Mouse (Mus musculus): Measurements from ENCODE around the gene Cygb. TPM values are rescaled to one million over a fixed set of nuclear protein-coding genes. Genes with fewer than 3 reads are reported as not detected.
"Not testable (repeated sequence)": the region's sequence is repeated elsewhere in the genome, so short reads cannot be mapped to it uniquely, and the experiment has no call there.

Cygb gene
- polyA plus RNA-seq, 1 experiment from 2014 or later = 11.9 TPM

- no peaks in the 10 kb centered on the region for H3K27me3 ChIP-seq
- H3K9ac ChIP-seq = no peak overlapping the region
- WGBS = 69% methylated on average over 4 of the region's 4 CpGs
These were observed 29.7 kb upstream of the Cygb start for GRCm38 (mm10) chr11:116683777-116684176.

GRCm38 (mm10) chr11:116682501-116683144 lies 28.5 kb upstream of the Cygb start:
- no peak overlapping the region for H3K4me3 ChIP-seq
- no peak overlapping the region for H3K27ac ChIP-seq
- 65% methylated on average over 14 of the region's 14 CpGs for WGBS
- H3K4me1 ChIP-seq = peaks cover 3% of the 10 kb centered on the region; the same call in 1 of the 2 replicates
- no peak overlapping the region for H3K9ac ChIP-seq
- peaks cover 18% of the 10 kb centered on the region for H3K36me3 ChIP-seq
- no peaks in the 10 kb centered on the region for H3K27me3 ChIP-seq
- ATAC-seq (ENCODE audit: borderline replicate concordance, extremely low read depth, low FRiP score, low TSS enrichment) = no peak
- no peak overlapping the region for H3K4me2 ChIP-seq
- no peaks in the 10 kb centered on the region for H3K9me3 ChIP-seq

More at GRCm38 (mm10) chr11:116683777-116684176, 29.7 kb upstream of the Cygb start:
- Histone ChIP-seq H3K4me3 (no peak overlapping the region), H3K4me2 (no peak overlapping the region), H3K9me3 (no peaks in the 10 kb centered on the region), H3K36me3 (peaks cover 13% of the 10 kb centered on the region), H3K4me1 (peaks cover 3% of the 10 kb centered on the region; the same call in 1 of the 2 replicates), H3K27ac (no peak overlapping the region)
- ATAC-seq (ENCODE audit: borderline replicate concordance, extremely low read depth, low FRiP score, low TSS enrichment) = no peak

GRCm38 (mm10) chr11:116681147-116681546 lies 27.0 kb upstream of the Cygb start:
- Histone ChIP-seq H3K27ac (no peak overlapping the region), H3K4me1 (peaks cover 3% of the 10 kb centered on the region; the same call in 1 of the 2 replicates), H3K27me3 (no peaks in the 10 kb centered on the region), H3K9ac (no peak overlapping the region), H3K9me3 (no peaks in the 10 kb centered on the region), H3K4me2 (no peak overlapping the region), H3K36me3 (peaks cover 33% of the 10 kb centered on the region), H3K4me3 (no peak overlapping the region)
- no peak for ATAC-seq (ENCODE audit: borderline replicate concordance, extremely low read depth, low FRiP score, low TSS enrichment)
- 64% methylated on average over 4 of the region's 4 CpGs for WGBS

GRCm38 (mm10) chr11:116680321-116681091 lies 26.4 kb upstream of the Cygb start:
- no peak overlapping the region for H3K27ac ChIP-seq
- H3K4me3 ChIP-seq = no peak overlapping the region
- H3K4me1 ChIP-seq = peaks cover 3% of the 10 kb centered on the region; the same call in 1 of the 2 replicates
- peaks cover 39% of the 10 kb centered on the region for H3K36me3 ChIP-seq
- H3K9me3 ChIP-seq = no peaks in the 10 kb centered on the region
- no peak overlapping the region for H3K9ac ChIP-seq
- H3K27me3 ChIP-seq = no peaks in the 10 kb centered on the region
- WGBS = 73% methylated on average over 24 of the region's 24 CpGs
- ATAC-seq (ENCODE audit: borderline replicate concordance, extremely low read depth, low FRiP score, low TSS enrichment) = no peak
- no peak overlapping the region for H3K4me2 ChIP-seq

GRCm38 (mm10) chr11:116679148-116679547 lies 25.0 kb upstream of the Cygb start:
- peaks cover 53% of the 10 kb centered on the region for H3K36me3 ChIP-seq
- no peak overlapping the region for H3K4me3 ChIP-seq
- no peaks in the 10 kb centered on the region for H3K27me3 ChIP-seq
- no peak overlapping the region for H3K4me2 ChIP-seq
- no peak overlapping the region for H3K27ac ChIP-seq
- no peak overlapping the region for H3K9ac ChIP-seq
- 83% methylated on average over 6 of the region's 6 CpGs for WGBS
- H3K9me3 ChIP-seq = no peaks in the 10 kb centered on the region
- no peak for ATAC-seq (ENCODE audit: borderline replicate concordance, extremely low read depth, low FRiP score, low TSS enrichment)
- H3K4me1 ChIP-seq = peaks cover 10% of the 10 kb centered on the region

GRCm38 (mm10) chr11:116677711-116678441 lies 23.8 kb upstream of the Cygb start:
- no peak overlapping the region for H3K4me3 ChIP-seq
- no peak overlapping the region for H3K9ac ChIP-seq
- no peak overlapping the region for H3K27ac ChIP-seq
- H3K9me3 ChIP-seq = no peaks in the 10 kb centered on the region
- H3K4me1 ChIP-seq = peaks cover 19% of the 10 kb centered on the region
- peaks cover 65% of the 10 kb centered on the region for H3K36me3 ChIP-seq
- H3K27me3 ChIP-seq = no peaks in the 10 kb centered on the region
- no peak overlapping the region for H3K4me2 ChIP-seq
- no peak for ATAC-seq (ENCODE audit: borderline replicate concordance, extremely low read depth, low FRiP score, low TSS enrichment)
- WGBS = 68% methylated on average over 8 of the region's 8 CpGs

- Histone ChIP-seq H3K27ac (no peak overlapping the region), H3K9me3 (no peaks in the 10 kb centered on the region), H3K36me3 (peaks cover 61% of the 10 kb centered on the region), H3K4me3 (no peak overlapping the region), H3K9ac (no peak overlapping the region), H3K4me1 (peaks cover 25% of the 10 kb centered on the region), H3K27me3 (no peaks in the 10 kb centered on the region), H3K4me2 (no peak overlapping the region)
- WGBS = 79% methylated on average over 14 of the region's 14 CpGs
- no peak for ATAC-seq (ENCODE audit: borderline replicate concordance, extremely low read depth, low FRiP score, low TSS enrichment)
These were observed 22.3 kb upstream of the Cygb start for GRCm38 (mm10) chr11:116676175-116676976.

GRCm38 (mm10) chr11:116675429-116675828 lies 21.3 kb upstream of the Cygb start:
- not testable (repeated sequence) for H3K9ac ChIP-seq; H3K4me2 ChIP-seq; H3K27ac ChIP-seq; ATAC-seq (ENCODE audit: borderline replicate concordance, extremely low read depth, low FRiP score, low TSS enrichment); H3K27me3 ChIP-seq; H3K9me3 ChIP-seq; H3K4me3 ChIP-seq
- WGBS = 77% methylated on average over 6 of the region's 6 CpGs
- peaks cover 32% of the 10 kb centered on the region for H3K4me1 ChIP-seq
- H3K36me3 ChIP-seq = peaks cover 61% of the 10 kb centered on the region

- Histone ChIP-seq H3K4me1 (peaks cover 34% of the 10 kb centered on the region), H3K36me3 (peaks cover 61% of the 10 kb centered on the region), H3K4me3 (no peak overlapping the region), H3K4me2 (no peak overlapping the region), H3K27ac (no peak overlapping the region), H3K9ac (no peak overlapping the region), H3K27me3 (no peaks in the 10 kb centered on the region), H3K9me3 (no peaks in the 10 kb centered on the region)
- no peak for ATAC-seq (ENCODE audit: borderline replicate concordance, extremely low read depth, low FRiP score, low TSS enrichment)
- WGBS = 63% methylated on average over 7 of the region's 7 CpGs
These were observed 20.7 kb upstream of the Cygb start for GRCm38 (mm10) chr11:116674616-116675379.

GRCm38 (mm10) chr11:116673410-116673809 lies 19.3 kb upstream of the Cygb start:
- no peaks in the 10 kb centered on the region for H3K27me3 ChIP-seq
- H3K27ac ChIP-seq = 0 out of 2 replicates have a peak overlapping the region, but pooled peaks have one; percentile 21
- peaks cover 51% of the 10 kb centered on the region for H3K36me3 ChIP-seq
- ATAC-seq (ENCODE audit: borderline replicate concordance, extremely low read depth, low FRiP score, low TSS enrichment) = no peak
- WGBS = 71% methylated on average over 2 of the region's 2 CpGs
- peak overlapping the region; percentile 87 for H3K4me2 ChIP-seq
- H3K4me3 ChIP-seq = no peak overlapping the region
- no peaks in the 10 kb centered on the region for H3K9me3 ChIP-seq
- H3K9ac ChIP-seq = 0 out of 2 replicates have a peak overlapping the region, but pooled peaks have one; percentile 93
- peaks cover 48% of the 10 kb centered on the region for H3K4me1 ChIP-seq

Data from lung, embryonic 15.5 days (tissue).